Mouse (Mus musculus): ENCODE results near the gene Cir1. TPM values are rescaled to one million over a fixed set of nuclear protein-coding genes. Genes with fewer than 3 reads are reported as not detected.

The Cir1 gene
- 16.8 and 18.0 TPM in 2 replicates for polyA plus RNA-seq (2016; fragmentation: Nextera tagmentation; extraction: Ambion mirVana)

DNA sequence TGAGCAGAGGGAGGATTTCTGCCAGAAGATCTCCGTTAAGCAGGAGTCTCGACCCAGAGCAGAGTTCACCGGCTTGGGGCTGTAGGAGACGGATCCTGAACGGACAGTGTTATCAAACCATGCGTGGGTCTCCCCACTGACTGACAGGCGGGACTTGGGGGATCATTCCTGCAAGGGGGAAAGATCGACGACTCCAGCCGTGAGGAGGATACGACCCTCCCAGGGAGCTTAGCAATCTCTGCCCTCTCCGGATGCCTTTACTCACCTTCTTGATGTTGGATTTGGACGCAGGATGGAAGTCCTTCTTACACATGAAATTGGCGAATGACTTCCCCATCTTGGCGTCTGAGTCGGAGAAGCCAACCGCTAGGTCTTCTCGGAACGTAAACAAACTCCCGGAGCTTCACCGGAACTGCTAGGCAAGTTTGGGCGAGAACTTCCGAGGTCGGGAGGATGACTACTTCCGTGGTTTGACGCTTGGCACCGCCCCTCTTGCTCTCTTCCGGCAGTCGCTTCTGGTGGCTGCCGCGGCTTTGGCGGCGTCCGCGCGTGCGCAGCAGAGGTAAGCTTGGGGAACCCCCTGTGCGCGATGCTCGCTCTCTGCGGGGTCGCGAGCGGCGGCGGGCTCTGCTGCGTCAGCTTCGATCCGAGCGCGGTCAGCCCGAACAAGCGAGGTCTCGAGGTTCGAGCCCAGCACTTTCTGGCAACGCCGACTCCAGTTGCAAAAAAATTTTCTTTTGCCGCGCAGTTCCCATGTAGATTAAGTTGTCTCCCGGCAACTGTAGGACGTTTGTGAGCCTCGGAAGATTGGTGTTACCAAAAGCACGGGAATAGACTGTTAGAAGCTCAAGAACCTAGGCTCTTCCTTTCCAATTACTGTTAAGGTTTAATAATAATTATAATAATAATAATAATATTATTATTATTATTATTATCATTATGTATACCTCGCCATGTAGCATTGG is at the start of gene Cir1, which contains the start of gene Scrn3:
Cir1 (minus strand) TSS at position 550 of the 965 bp plus-strand sequence.
Scrn3 (plus strand) TSS at position 450 of the 965 bp plus-strand sequence.
- whole genome bisulfite sequencing: under 1% methylated on average over 64 of the region's 64 CpGs

DNA sequence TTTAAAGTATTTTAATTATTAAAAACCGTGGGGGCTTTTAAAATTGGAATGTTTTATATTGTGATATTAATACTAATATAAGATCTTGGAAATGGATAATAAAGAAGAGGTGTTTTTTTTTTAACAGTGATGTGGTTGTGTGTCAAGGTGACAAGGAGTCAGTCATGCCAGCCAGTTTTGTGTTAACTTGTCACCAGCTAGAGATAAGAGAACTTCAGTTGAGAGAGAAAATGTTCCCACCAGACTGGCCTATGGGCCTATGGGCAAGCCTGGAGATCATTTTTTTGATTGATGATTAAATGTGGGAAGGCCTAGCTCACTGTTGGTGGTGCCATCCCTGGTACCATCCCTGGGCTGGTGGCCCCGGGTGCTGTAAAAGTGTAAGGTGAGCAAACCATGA is 48.0 kb upstream of the Cir1 start:
- 89% methylated on average over 2 of the region's 2 CpGs for WGBS
- H3K4me1 ChIP-seq: peaks cover 11% of the 10 kb centered on the region
- H3K9me3 ChIP-seq: no peaks in the 10 kb centered on the region
- H3K27ac ChIP-seq (replicated peaks): no peak overlapping the region
- no peak for DNase-seq (ENCODE audit: low spot score)
- H3K36me3 ChIP-seq (replicated peaks): no peaks in the 10 kb centered on the region
- H3K27me3 ChIP-seq (replicated peaks; ENCODE audit: low read depth, poor library complexity, severe bottlenecking): no peaks in the 10 kb centered on the region
- H3K4me3 ChIP-seq: no peak overlapping the region

More for the DNA sequence above, at the start of gene Cir1, which contains the start of gene Scrn3:
- Histone ChIP-seq H3K27ac (replicated peaks) (peak within 1 kb of the TSS; percentile 89), H3K4me1 (peaks cover 15% of the 10 kb centered on the region), H3K36me3 (replicated peaks) (peaks cover 29% of the 10 kb centered on the region), H3K4me3 (peak within 1 kb of the TSS; percentile 74), H3K9me3 (no peaks in the 10 kb centered on the region), H3K27me3 (replicated peaks; ENCODE audit: low read depth, poor library complexity, severe bottlenecking) (no peaks in the 10 kb centered on the region)
- peak; percentile 97 for DNase-seq (ENCODE audit: low spot score)

DNA sequence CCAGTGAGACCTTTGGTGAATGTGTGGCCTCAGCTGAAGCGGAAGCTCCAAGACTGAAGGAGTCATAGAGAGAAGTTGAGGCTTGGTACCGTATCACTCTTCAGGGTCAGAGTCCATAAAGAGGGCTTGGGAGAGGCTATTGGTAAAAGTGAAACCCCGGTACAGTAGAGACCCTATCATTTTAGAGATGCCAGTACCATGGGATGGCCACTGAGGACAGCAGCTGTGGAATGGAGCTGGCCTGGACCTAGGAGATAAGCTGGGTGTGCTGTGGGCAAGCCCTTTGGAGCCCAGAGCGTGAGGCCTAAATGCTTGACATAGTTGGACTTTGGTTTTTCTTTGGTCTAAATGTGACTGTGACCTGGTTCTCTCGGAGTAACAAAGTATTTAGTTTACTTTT is 47.4 kb upstream of the Cir1 start:
- H3K4me3 ChIP-seq: no peak overlapping the region
- H3K27ac ChIP-seq (replicated peaks): no peak overlapping the region
- 92% methylated on average over 5 of the region's 5 CpGs for WGBS
- H3K4me1 ChIP-seq: peaks cover 11% of the 10 kb centered on the region
- no peaks in the 10 kb centered on the region for H3K36me3 ChIP-seq (replicated peaks)
- no peaks in the 10 kb centered on the region for H3K9me3 ChIP-seq
- no peak for DNase-seq (ENCODE audit: low spot score)
- H3K27me3 ChIP-seq (replicated peaks; ENCODE audit: low read depth, poor library complexity, severe bottlenecking): no peaks in the 10 kb centered on the region

DNA sequence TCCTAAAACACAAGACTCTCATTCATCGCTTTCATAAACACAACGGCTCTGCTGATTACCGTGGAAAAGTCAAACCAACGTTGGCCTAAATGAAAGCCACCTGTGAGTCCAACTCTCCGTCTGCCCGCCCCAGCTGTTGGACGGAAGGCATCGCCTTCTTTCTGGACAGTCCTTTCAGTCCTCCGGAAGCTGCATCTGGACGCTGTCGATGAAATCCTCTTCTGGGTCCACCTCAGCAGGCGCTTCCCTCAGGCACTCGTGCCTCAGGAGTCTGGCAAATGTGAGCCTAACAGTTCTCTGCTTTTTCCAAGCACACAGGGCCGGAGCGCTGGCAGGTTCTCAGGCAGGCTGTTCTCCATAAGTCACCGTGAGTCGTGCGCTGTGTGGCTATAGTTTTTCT is 44.5 kb upstream of the Cir1 start:
- Histone ChIP-seq H3K4me3 (peak overlapping the region; percentile 39), H3K4me1 (peaks cover 14% of the 10 kb centered on the region), H3K36me3 (replicated peaks) (no peaks in the 10 kb centered on the region), H3K27ac (replicated peaks) (peak overlapping the region; percentile 81), H3K27me3 (replicated peaks; ENCODE audit: low read depth, poor library complexity, severe bottlenecking) (no peaks in the 10 kb centered on the region), H3K9me3 (no peaks in the 10 kb centered on the region)
- DNase-seq (ENCODE audit: low spot score): peak; percentile 80
- WGBS: 45% methylated on average over 18 of the region's 18 CpGs

DNA sequence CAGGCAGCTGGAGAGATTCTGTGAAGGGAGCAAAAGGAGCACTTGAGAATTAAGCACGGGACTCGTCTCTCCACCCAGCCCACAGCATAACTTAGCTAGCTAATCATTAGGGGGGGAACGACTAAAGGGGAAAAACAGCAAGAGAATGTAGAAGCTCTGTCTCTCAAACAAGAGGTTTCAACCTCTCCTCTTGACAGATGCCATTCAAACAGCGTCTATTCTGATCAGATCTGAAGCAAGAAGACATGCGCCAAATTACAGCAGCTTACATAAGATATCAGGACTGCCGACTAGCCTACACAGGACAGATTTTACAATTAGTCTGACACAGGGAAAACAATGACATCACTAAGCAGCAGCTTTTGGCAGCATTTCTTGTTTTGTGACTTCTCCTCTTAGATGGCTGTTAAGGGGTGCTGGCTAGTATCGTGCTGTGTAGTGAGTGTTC is 39.5 kb upstream of the Cir1 start:
- H3K4me3 ChIP-seq: no peak overlapping the region
- DNase-seq (ENCODE audit: low spot score): no peak
- H3K27ac ChIP-seq (replicated peaks): no peak overlapping the region
- no peaks in the 10 kb centered on the region for H3K36me3 ChIP-seq (replicated peaks)
- 0 out of 2 replicates have a peak, but pooled peaks cover 4% of the 10 kb centered on the region for H3K27me3 ChIP-seq (replicated peaks; ENCODE audit: low read depth, poor library complexity, severe bottlenecking)
- no peaks in the 10 kb centered on the region for H3K9me3 ChIP-seq
- H3K4me1 ChIP-seq: peaks cover 43% of the 10 kb centered on the region
- 60% methylated on average over 7 of the region's 7 CpGs for WGBS

DNA sequence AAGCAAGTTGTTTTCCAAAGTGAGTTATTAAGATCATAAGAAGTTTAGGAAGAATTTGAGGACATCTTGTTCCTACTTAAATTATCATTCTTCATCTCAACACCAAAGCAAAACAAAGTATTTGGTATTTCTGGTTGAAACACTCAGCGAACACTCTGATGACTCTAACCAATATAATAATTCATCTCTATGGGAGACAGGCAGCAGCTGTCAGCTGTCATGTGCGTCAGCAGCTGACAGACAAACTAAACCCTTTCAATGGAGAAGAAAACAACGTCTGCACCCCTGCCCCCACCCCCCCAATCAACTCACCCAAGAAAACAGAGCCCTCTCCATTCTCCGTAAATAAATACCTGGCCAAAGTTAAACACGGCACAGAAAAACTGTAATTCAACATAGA is 39.0 kb upstream of the Cir1 start:
- WGBS: 62% methylated on average over 5 of the region's 5 CpGs

DNA sequence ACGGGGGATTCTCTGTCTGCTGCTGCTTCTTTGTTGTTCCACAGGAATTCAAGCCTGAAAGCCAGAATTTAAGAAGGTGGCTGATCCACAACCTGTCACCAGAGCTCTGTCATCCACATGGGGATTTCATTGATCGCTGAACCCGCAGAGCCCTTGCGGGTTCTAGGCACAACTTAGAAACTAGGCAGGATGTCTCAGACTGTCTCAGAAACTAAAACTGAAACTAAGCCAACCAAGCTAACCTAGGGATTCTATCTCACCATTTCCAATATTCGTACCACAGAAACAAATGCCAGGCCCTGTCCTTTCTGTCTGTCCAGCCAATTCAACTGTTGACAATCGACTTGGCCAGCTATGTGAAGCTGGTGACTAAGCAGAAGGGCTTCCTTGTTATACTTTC is 35.7 kb upstream of the Cir1 start:
- H3K36me3 ChIP-seq (replicated peaks): no peaks in the 10 kb centered on the region
- 0 out of 2 replicates have a peak, but pooled peaks cover 4% of the 10 kb centered on the region for H3K27me3 ChIP-seq (replicated peaks; ENCODE audit: low read depth, poor library complexity, severe bottlenecking)
- H3K4me3 ChIP-seq: no peak overlapping the region
- H3K27ac ChIP-seq (replicated peaks): 0 out of 2 replicates have a peak overlapping the region, but pooled peaks have one; percentile 44
- no peaks in the 10 kb centered on the region for H3K9me3 ChIP-seq
- peaks cover 45% of the 10 kb centered on the region for H3K4me1 ChIP-seq
- 86% methylated on average over 6 of the region's 6 CpGs for WGBS
- DNase-seq (ENCODE audit: low spot score): no peak

More for the DNA sequence above, 39.0 kb upstream of the Cir1 start:
- Histone ChIP-seq H3K27me3 (replicated peaks; ENCODE audit: low read depth, poor library complexity, severe bottlenecking) (0 out of 2 replicates have a peak, but pooled peaks cover 4% of the 10 kb centered on the region), H3K4me1 (peaks cover 43% of the 10 kb centered on the region), H3K4me3 (no peak overlapping the region), H3K9me3 (no peaks in the 10 kb centered on the region), H3K27ac (replicated peaks) (no peak overlapping the region), H3K36me3 (replicated peaks) (no peaks in the 10 kb centered on the region)
- DNase-seq (ENCODE audit: low spot score): no peak

DNA sequence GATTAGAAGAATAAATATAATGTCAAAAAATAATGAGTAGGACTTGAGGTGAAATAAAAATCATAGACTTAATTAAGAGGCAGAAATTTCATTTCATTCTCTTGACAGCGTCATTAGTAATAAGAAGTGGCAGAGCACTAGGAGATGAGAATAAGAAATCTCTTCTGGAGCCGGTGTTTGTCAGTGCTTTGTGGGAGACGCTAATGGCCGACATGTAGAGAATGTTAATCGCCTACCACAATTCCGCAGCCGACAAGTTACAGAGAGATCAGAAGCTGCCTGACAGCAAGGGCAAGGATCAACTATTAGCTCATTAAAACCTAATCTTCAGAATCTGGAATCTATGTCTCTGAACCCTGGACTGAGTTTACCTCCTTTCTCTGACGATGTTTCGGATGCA is 35.3 kb upstream of the Cir1 start:
- no peaks in the 10 kb centered on the region for H3K36me3 ChIP-seq (replicated peaks)
- no peak overlapping the region for H3K4me3 ChIP-seq
- WGBS: 68% methylated on average over 9 of the region's 9 CpGs
- peaks cover 45% of the 10 kb centered on the region for H3K4me1 ChIP-seq
- H3K27ac ChIP-seq (replicated peaks): 0 out of 2 replicates have a peak overlapping the region, but pooled peaks have one; percentile 44
- no peak for DNase-seq (ENCODE audit: low spot score)
- no peaks in the 10 kb centered on the region for H3K9me3 ChIP-seq
- 0 out of 2 replicates have a peak, but pooled peaks cover 4% of the 10 kb centered on the region for H3K27me3 ChIP-seq (replicated peaks; ENCODE audit: low read depth, poor library complexity, severe bottlenecking)

DNA sequence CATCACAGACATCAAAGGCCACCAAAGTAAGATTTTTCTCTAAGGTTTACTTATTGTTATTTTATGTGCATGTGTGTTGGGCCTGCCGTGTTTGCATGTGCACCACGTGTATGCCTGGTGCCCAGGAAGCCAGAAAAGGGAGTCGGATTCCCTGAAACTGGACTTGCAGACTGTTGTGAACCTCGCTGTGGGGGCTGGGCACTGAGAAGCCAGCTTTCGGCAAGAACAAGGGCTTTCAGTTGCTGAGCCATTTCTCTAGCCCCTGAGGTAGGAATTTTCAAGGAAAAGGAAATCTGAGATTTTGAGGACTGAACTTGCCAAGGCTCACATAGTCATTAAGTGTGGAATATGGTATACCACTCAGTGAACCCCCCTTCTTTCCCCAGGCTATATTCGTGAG is 34.6 kb upstream of the Cir1 start:
- no peaks in the 10 kb centered on the region for H3K9me3 ChIP-seq
- DNase-seq (ENCODE audit: low spot score): peak; percentile 50
- H3K27ac ChIP-seq (replicated peaks): peak overlapping the region; percentile 55; the same call in 1 of the 2 replicates
- WGBS: 41% methylated on average over 6 of the region's 6 CpGs
- H3K27me3 ChIP-seq (replicated peaks; ENCODE audit: low read depth, poor library complexity, severe bottlenecking): 0 out of 2 replicates have a peak, but pooled peaks cover 4% of the 10 kb centered on the region
- H3K36me3 ChIP-seq (replicated peaks): no peaks in the 10 kb centered on the region
- H3K4me3 ChIP-seq: no peak overlapping the region
- peaks cover 44% of the 10 kb centered on the region for H3K4me1 ChIP-seq

DNA sequence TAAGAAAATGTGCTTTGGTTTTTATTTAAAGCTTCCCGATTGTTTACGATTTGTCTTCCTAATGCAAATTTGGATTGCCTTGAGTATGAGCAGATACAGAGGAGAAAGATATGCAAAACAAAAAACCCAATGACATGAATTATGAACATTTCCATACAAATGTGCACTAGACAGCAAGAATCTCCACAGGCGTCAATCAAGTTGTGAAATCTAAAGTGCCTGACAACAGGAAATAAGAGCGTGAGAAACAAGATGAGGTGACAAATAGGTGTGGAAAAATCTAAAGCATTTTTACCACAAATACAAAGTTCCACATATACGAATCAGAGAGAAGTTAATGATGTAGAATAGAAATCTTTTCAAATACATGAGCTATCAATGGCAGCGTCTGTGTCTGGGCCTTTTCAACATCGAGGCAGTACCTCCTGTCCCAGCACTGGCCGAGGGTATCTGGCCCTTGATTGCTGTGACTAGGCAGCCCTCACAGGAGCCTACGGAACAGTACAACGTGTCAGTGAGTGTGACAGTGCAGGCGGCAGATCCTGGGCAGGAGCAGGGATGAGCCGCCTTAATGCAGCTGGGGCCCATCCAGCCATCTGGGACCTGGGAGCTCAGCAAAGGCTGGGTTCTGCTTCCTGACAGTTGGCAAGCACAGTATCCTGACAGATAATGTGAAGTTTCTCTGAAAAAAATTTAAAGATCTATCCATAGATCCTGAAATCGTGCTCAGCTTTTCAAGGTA is 34.0 kb upstream of the Cir1 start:
- H3K27ac ChIP-seq (replicated peaks): peak overlapping the region; percentile 55
- H3K36me3 ChIP-seq (replicated peaks): no peaks in the 10 kb centered on the region
- H3K4me1 ChIP-seq: peaks cover 37% of the 10 kb centered on the region
- DNase-seq (ENCODE audit: low spot score): no peak
- WGBS: 72% methylated on average over 13 of the region's 13 CpGs
- H3K4me3 ChIP-seq: no peak overlapping the region
- H3K9me3 ChIP-seq: no peaks in the 10 kb centered on the region
- H3K27me3 ChIP-seq (replicated peaks; ENCODE audit: low read depth, poor library complexity, severe bottlenecking): 0 out of 2 replicates have a peak, but pooled peaks cover 4% of the 10 kb centered on the region

DNA sequence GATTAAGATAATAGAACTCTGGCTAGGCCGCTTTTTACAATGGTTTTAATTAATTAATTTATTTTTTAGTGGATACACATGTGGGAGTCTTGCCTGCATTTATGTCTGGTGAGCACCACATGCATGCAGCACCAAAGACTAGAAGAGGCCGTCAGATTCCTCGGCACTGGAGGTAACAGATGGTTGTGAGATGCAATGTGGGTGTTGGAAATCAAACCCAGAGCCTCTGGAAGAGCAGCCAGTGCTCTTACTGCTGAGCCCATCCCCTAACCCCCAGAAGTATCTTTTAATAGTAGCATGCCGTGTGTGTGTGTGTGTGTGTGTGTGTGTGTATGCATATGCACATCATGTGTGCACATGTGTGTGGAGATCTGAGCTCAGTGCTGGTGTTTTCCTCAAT is 32.7 kb upstream of the Cir1 start:
- Histone ChIP-seq H3K27me3 (replicated peaks; ENCODE audit: low read depth, poor library complexity, severe bottlenecking) (0 out of 2 replicates have a peak, but pooled peaks cover 2% of the 10 kb centered on the region), H3K36me3 (replicated peaks) (no peaks in the 10 kb centered on the region), H3K9me3 (no peaks in the 10 kb centered on the region), H3K27ac (replicated peaks) (no peak overlapping the region), H3K4me1 (peaks cover 34% of the 10 kb centered on the region), H3K4me3 (no peak overlapping the region)
- DNase-seq (ENCODE audit: low spot score): no peak
- WGBS: 75% methylated on average over 4 of the region's 4 CpGs

DNA sequence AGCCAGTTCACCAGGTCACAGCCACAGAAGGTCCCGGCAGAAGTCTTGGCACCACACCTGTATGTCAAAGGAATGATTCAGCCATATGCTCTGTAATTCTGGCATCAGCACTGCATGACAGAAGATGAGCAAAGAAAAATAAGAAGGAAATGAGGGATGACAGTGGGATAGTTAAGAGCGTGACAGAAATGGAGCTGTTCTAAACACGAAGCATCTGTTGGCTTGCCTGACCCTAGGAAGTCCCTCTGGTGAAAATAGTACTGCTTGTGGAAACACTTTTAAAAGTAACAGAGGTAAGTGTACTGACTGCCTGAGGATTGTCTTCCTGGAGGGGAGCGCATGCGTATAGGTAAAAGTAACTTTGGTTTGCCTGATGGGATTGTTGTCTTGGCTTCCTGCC is 31.2 kb upstream of the Cir1 start:
- Histone ChIP-seq H3K4me3 (no peak overlapping the region), H3K27me3 (replicated peaks; ENCODE audit: low read depth, poor library complexity, severe bottlenecking) (no peaks in the 10 kb centered on the region), H3K4me1 (peaks cover 28% of the 10 kb centered on the region), H3K36me3 (replicated peaks) (no peaks in the 10 kb centered on the region), H3K9me3 (no peaks in the 10 kb centered on the region), H3K27ac (replicated peaks) (no peak overlapping the region)
- no peak for DNase-seq (ENCODE audit: low spot score)
- 90% methylated on average over 5 of the region's 5 CpGs for WGBS

All from embryonic facial prominence, embryonic 10.5 days (tissue).